Mouse (Mus musculus) CH12.LX (cell line): ENCODE measurements at regions not wholly inside any gene's neighbourhood (a gene's known extent, or its start where the extent isn't known, plus 50 kb on each side); places are given as distances from the start of the nearest gene placed in this dataset.

Experiments
- DNase-seq: peaks from one replicate; pipeline ENCODE4 v3.0.0-alpha.2; 2013; ENCODE audit errors: extremely low read depth
- H3K27ac ChIP-seq: 2 replicates; pipeline ENCODE4 v1.5.1; 2012; ENCODE audit warnings: low read depth, mild to moderate bottlenecking, control low read depth, moderate library complexity; ENCODE audit not compliant: insufficient read depth
- H3K27me3 ChIP-seq: replicated peaks from 2 replicates; pipeline ENCODE3; 2012; ENCODE audit warnings: inconsistent platforms
- H3K36me3 ChIP-seq, 2 experiments: replicated peaks in 1 of 2; 2 replicates each; pipeline versions ENCODE3 to v1.6.1; 2012; ENCODE audit warnings: inconsistent platforms in 1 of 2, low read length in 1 of 2, mild to moderate bottlenecking in 1 of 2, mixed read lengths in 1 of 2, moderate library complexity in 1 of 2; ENCODE audit not compliant: control insufficient read depth in 1 of 2, insufficient read depth in 1 of 2
- H3K4me1 ChIP-seq, 2 experiments: 2 replicates each; pipeline ENCODE4 v1.6.1; 2012; ENCODE audit warnings: inconsistent platforms in 1 of 2, moderate library complexity in 1 of 2; ENCODE audit not compliant: insufficient read depth in 2 of 2, control insufficient read depth in 1 of 2
- H3K4me2 ChIP-seq: 2 replicates; pipeline ENCODE4 v1.6.1; 2012; ENCODE audit warnings: low read depth, mild to moderate bottlenecking, control low read depth; ENCODE audit not compliant: poor library complexity, insufficient read depth, severe bottlenecking
- H3K4me3 ChIP-seq, 3 experiments: fragments of 150-350 bp in 1 of 3; sonication (generic) in 1 of 3; replicated peaks in 1 of 3; 2 replicates each; pipeline versions ENCODE3 to v1.5.1; 2011 to 2012; ENCODE audit warnings: low read depth in 2 of 3, low read length in 2 of 3, mild to moderate bottlenecking in 2 of 3, moderate library complexity in 2 of 3, control low read depth in 1 of 3, improper control_type of control experiment in 1 of 3, inconsistent platforms in 1 of 3, mixed read lengths in 1 of 3; ENCODE audit not compliant: poor library complexity in 1 of 3
- H3K79me2 ChIP-seq: replicated peaks from 2 replicates; pipeline ENCODE4 v1.6.1; 2012; ENCODE audit warnings: mild to moderate bottlenecking, moderate library complexity; ENCODE audit not compliant: control insufficient read depth, poor library complexity, insufficient read depth, severe bottlenecking; ENCODE audit errors: extremely low read depth
- H3K9ac ChIP-seq: 2 replicates; pipeline ENCODE4 v1.6.1; 2012; ENCODE audit warnings: low read depth, mild to moderate bottlenecking, control low read depth, moderate library complexity; ENCODE audit not compliant: insufficient read depth
- H3K9me3 ChIP-seq: replicated peaks from 2 replicates; pipeline ENCODE3; 2012; ENCODE audit warnings: low read length, inconsistent platforms, mixed read lengths
- CHD2 ChIP-seq: IDR thresholded peaks from 2 replicates; pipeline ENCODE4 v1.6.1; 2011; ENCODE audit warnings: low read length, improper control_type of control experiment
- CTCF ChIP-seq, 2 experiments: IDR thresholded peaks in 1 of 2; conservative IDR thresholded peaks in 1 of 2; 2 replicates each; pipeline ENCODE4 v1.5.1; 2011 to 2012; ENCODE audit warnings: low read depth in 2 of 2, low read length in 2 of 2, improper control_type of control experiment in 1 of 2, inconsistent platforms in 1 of 2, mild to moderate bottlenecking in 1 of 2, moderate library complexity in 1 of 2
- ELF1 ChIP-seq: IDR thresholded peaks from 2 replicates; pipeline ENCODE4 v1.6.1; 2014; ENCODE audit warnings: low read depth, mild to moderate bottlenecking, inconsistent platforms, low read length, improper control_type of control experiment
- EP300 ChIP-seq: IDR thresholded peaks from 2 replicates; pipeline ENCODE4 v1.6.1; 2011; ENCODE audit warnings: low read length, improper control_type of control experiment
- ETS1 ChIP-seq: conservative IDR thresholded peaks from 2 replicates; pipeline ENCODE4 v1.6.1; 2012; ENCODE audit warnings: low read depth, mild to moderate bottlenecking, inconsistent platforms, low read length, improper control_type of control experiment, moderate library complexity
- JUND ChIP-seq: conservative IDR thresholded peaks from 2 replicates; pipeline ENCODE4 v1.6.1; 2011; ENCODE audit warnings: low read depth, low read length, improper control_type of control experiment
- MAFK ChIP-seq: IDR thresholded peaks from 2 replicates; pipeline ENCODE4 v1.6.1; 2011; ENCODE audit warnings: low read length, improper control_type of control experiment; ENCODE audit not compliant: insufficient replicate concordance
- MAX ChIP-seq: IDR thresholded peaks from 2 replicates; pipeline ENCODE4 v1.6.1; 2011; ENCODE audit warnings: low read length, improper control_type of control experiment
- MAZ ChIP-seq: IDR thresholded peaks from 2 replicates; pipeline ENCODE4 v1.6.1; 2012; ENCODE audit warnings: low read depth, mild to moderate bottlenecking, inconsistent platforms, low read length, improper control_type of control experiment, moderate library complexity
- MXI1 ChIP-seq: IDR thresholded peaks from 2 replicates; pipeline ENCODE4 v1.6.1; 2011; ENCODE audit warnings: mild to moderate bottlenecking, low read depth, low read length, improper control_type of control experiment
- NELFE ChIP-seq: IDR thresholded peaks from 2 replicates; pipeline ENCODE4 v1.6.1; 2011; ENCODE audit warnings: low read depth, low read length, improper control_type of control experiment
- NRF1 ChIP-seq: IDR thresholded peaks from 2 replicates; pipeline ENCODE4 v1.6.1; 2014; ENCODE audit warnings: low read depth, mild to moderate bottlenecking, inconsistent platforms, low read length, improper control_type of control experiment, moderate library complexity
- PAX5 ChIP-seq: IDR thresholded peaks from 2 replicates; pipeline ENCODE4 v1.6.1; 2012; ENCODE audit warnings: low read length, inconsistent platforms, mixed read lengths
- POLR2A ChIP-seq: IDR thresholded peaks from 2 replicates; pipeline ENCODE4 v1.6.1; 2011; ENCODE audit warnings: low read depth, mild to moderate bottlenecking, improper control_type of control experiment, low read length
- POLR2AphosphoS2 ChIP-seq: IDR thresholded peaks from 2 replicates; pipeline ENCODE4 v1.6.1; 2011; ENCODE audit warnings: low read depth, low read length, improper control_type of control experiment
- RAD21 ChIP-seq: IDR thresholded peaks from 2 replicates; pipeline ENCODE4 v1.6.1; 2011; ENCODE audit warnings: low read depth, mild to moderate bottlenecking, low read length, improper control_type of control experiment, moderate library complexity
- RCOR1 ChIP-seq: conservative IDR thresholded peaks from 2 replicates; pipeline ENCODE4 v1.6.1; 2012; ENCODE audit warnings: low read depth, mild to moderate bottlenecking, inconsistent platforms, low read length, improper control_type of control experiment
- SIN3A ChIP-seq: IDR thresholded peaks from 2 replicates; pipeline ENCODE4 v1.6.1; 2012; ENCODE audit warnings: low read length, improper control_type of control experiment, inconsistent platforms
- TBP ChIP-seq: conservative IDR thresholded peaks from 2 replicates; pipeline ENCODE4 v1.6.1; 2011; ENCODE audit warnings: low read depth, low read length, improper control_type of control experiment
- UBTF ChIP-seq: IDR thresholded peaks from 2 replicates; pipeline ENCODE4 v1.6.1; 2012; ENCODE audit warnings: low read depth, mild to moderate bottlenecking, inconsistent platforms, low read length, improper control_type of control experiment, moderate library complexity
- USF1 ChIP-seq: IDR thresholded peaks from 2 replicates; pipeline ENCODE4 v1.6.1; 2014; ENCODE audit warnings: low read depth, mild to moderate bottlenecking, inconsistent platforms, low read length, improper control_type of control experiment
- USF2 ChIP-seq: conservative IDR thresholded peaks from 2 replicates; pipeline ENCODE4 v1.6.1; 2011; ENCODE audit warnings: low read depth, low read length, improper control_type of control experiment
- ZC3H11A ChIP-seq: IDR thresholded peaks from 2 replicates; pipeline ENCODE4 v1.6.1; 2012; ENCODE audit warnings: low read depth, mild to moderate bottlenecking, inconsistent platforms, low read length, improper control_type of control experiment
- ZMIZ1 ChIP-seq: IDR thresholded peaks from 2 replicates; pipeline ENCODE4 v1.6.1; 2012; ENCODE audit warnings: low read depth, mild to moderate bottlenecking, inconsistent platforms, low read length, improper control_type of control experiment
- ZNF384 ChIP-seq: IDR thresholded peaks from 2 replicates; pipeline ENCODE4 v1.6.1; 2012; ENCODE audit warnings: low read depth, low read length, improper control_type of control experiment, inconsistent platforms
- dilution Hi-C: fragments of 300-500 bp; cut with MboI; formaldehyde crosslinking; loops from 2 replicates; pipeline ENCODE4 v1.14.3; 2020; ENCODE audit warnings: low sequenced_read_pairs; ENCODE audit not compliant: extremely low pct_unique_long_range_greater_than_20kb, extremely low pct_ligation_motif_present
- in situ Hi-C: fragments of 300-500 bp; cut with MboI; formaldehyde crosslinking; loops from 3 replicates; pipeline ENCODE4 v1.14.3; 2019; ENCODE audit warnings: low sequenced_read_pairs, low pct_ligation_motif_present, low pct_unique_long_range_greater_than_20kb, mixed read lengths

- DNase-seq: no peak
- H3K27ac ChIP-seq: no peak overlapping the region
- no peak overlapping the region for H3K4me3 ChIP-seq
- no peaks in the 10 kb centered on the region for H3K36me3 ChIP-seq
- dilution Hi-C loops (no loop called here), in situ Hi-C loops (no loop called here)
- H3K9ac ChIP-seq: no peak overlapping the region
- no peaks in the 10 kb centered on the region for H3K27me3 ChIP-seq
- H3K79me2 ChIP-seq: no peaks in the 10 kb centered on the region
- no peaks in the 10 kb centered on the region for H3K4me1 ChIP-seq
- no peak overlapping the region for H3K4me2 ChIP-seq
- TF ChIP-seq PAX5 (no peak), NRF1 (no peak), ZNF384 (no peak), ZC3H11A (no peak), ELF1 (no peak), USF2 (no peak), MAZ (no peak)
- H3K9me3 ChIP-seq: no peaks in the 10 kb centered on the region
Measured at GRCm38 (mm10) chr1:22208287-22208686, 246.5 kb upstream of the Kcnq5 start.

- no peak for TF ChIP-seq TBP
- no peak for TF ChIP-seq JUND
- no peak for TF ChIP-seq ZC3H11A
- TF ChIP-seq ZNF384: no peak
- TF ChIP-seq SIN3A: no peak
- TF ChIP-seq POLR2AphosphoS2: no peak
- no peak for TF ChIP-seq ZMIZ1
- no peak for TF ChIP-seq USF1
- no peak for TF ChIP-seq USF2
- TF ChIP-seq MXI1: no peak
- TF ChIP-seq POLR2A: no peak
- no peak for TF ChIP-seq NRF1
- no peak for DNase-seq
- no peaks in the 10 kb centered on the region for H3K79me2 ChIP-seq
- no peaks in the 10 kb centered on the region for H3K9me3 ChIP-seq
- H3K27me3 ChIP-seq: no peaks in the 10 kb centered on the region
- H3K4me2 ChIP-seq: no peak overlapping the region
- dilution Hi-C loops: no loop called here
- no peak overlapping the region for H3K4me3 ChIP-seq
- no peaks in the 10 kb centered on the region for H3K36me3 ChIP-seq
- H3K4me1 ChIP-seq: no peaks in the 10 kb centered on the region
- in situ Hi-C loops: no loop called here
- H3K27ac ChIP-seq: no peak overlapping the region
- no peak overlapping the region for H3K9ac ChIP-seq
Measured at GRCm38 (mm10) chr1:22206935-22207334, 245.2 kb upstream of the Kcnq5 start.

DNA sequence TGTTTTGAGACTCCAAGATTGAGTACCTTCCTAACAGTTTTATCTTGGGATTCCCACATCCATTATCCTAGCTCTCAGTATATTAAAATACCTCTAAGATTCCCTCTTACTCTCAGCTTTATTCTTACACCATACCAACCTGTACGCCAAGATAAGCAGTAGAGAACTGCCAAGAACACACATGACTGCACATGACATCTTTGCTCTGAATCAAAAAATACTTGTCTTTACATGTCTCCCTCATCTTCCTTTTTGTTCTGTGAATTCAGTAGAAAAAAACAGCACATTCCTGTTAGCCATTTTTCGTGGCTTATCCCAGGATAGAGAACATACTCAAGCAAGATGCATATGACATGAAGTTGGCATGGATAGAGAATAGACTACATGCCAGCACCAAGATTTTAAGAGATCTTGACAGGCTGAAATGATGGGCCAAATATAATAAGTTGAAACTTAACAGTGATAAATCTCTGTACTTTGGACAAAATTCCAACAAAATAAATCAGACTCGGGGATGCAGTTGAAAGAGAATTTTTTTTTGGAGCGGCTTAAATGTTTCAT, 206.0 kb upstream of the Kcnq5 start:
- H3K4me1 ChIP-seq: no peaks in the 10 kb centered on the region
- TF ChIP-seq MAZ (no peak), ELF1 (no peak), ZC3H11A (no peak), NRF1 (no peak), NELFE (no peak), POLR2AphosphoS2 (no peak), MAFK (no peak), TBP (no peak), CHD2 (no peak), CTCF (conservative IDR thresholded peaks at IDR 0.05 in 1 of 2, IDR thresholded peaks at IDR 0.05 in 1 of 2; ENCODE audit: low read depth in 2 of 2, low read length in 2 of 2) (no peak), RCOR1 (no peak), ZMIZ1 (no peak), UBTF (no peak), ETS1 (no peak), PAX5 (no peak), EP300 (no peak), MAX (no peak), RAD21 (no peak)
- TF ChIP-seq, all 38 proteins: peak for 0
- DNase-seq: no peak
- no peak overlapping the region for H3K4me3 ChIP-seq
- H3K9ac ChIP-seq: no peak overlapping the region
- H3K36me3 ChIP-seq: no peaks in the 10 kb centered on the region
- H3K79me2 ChIP-seq: no peaks in the 10 kb centered on the region
- no peaks in the 10 kb centered on the region for H3K9me3 ChIP-seq
- no peaks in the 10 kb centered on the region for H3K27me3 ChIP-seq
- H3K27ac ChIP-seq: no peak overlapping the region
- in situ Hi-C loops (no loop called here), dilution Hi-C loops (no loop called here)
- no peak overlapping the region for H3K4me2 ChIP-seq
